ENCODE assay signal across 19 mouse cellular contexts in the genomic region with DNA sequence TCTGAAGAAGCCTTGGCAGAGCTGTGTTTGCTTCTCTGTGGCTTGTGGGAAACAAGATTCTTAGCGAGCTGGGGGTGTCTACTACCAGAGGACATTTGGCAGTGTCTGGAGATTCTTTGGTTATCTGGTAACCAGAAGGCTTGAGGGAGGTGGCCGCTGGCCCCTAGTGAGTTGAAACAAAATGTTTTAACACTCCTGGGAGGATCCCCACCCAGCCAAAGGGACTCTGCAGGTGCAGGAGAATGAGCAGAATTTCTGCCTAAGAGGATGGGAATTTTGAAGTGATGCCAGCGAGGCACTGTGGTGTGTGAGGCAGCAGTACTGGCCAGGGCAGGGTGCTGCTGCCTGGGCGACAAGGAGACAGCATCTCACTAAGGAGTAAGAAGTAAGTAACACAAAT. TPM values are rescaled to one million over a fixed set of nuclear protein-coding genes. Genes with fewer than 3 reads are reported as not detected.
A peak's percentile ranks its signal among the peaks of the same experiment; 100 is the strongest.
DNase-seq lines count a peak whose midpoint lies in the region; ATAC-seq lines count a peak whose summit lies in the region.
"Had no signal": no experiment of that assay in that cellular context is flagged by ENCODE, and none has a peak within 500 bp of the region (broad histone marks: within the 10 kb centered on the region; RNA-seq: fewer than 3 reads in every experiment).

No protein-coding gene starts in this region.

- WGBS in liver, embryonic 15.5 days (ENCODE audit: insufficient replicate concordance): 43% methylated on average over 4 of the region's 4 CpGs

- no peaks in the 10 kb centered on the region for H3K9me3 ChIP-seq in liver, embryonic 15.5 days (replicated peaks)
- H3K9me3 ChIP-seq: heart, embryonic 15.5 days had no signal

- peak overlapping the region; percentile 18; the same call in 1 of the 2 replicates for H3K9ac ChIP-seq in liver, embryonic 15.5 days
- H3K9ac ChIP-seq: heart, embryonic 15.5 days; hindbrain, embryonic 13.5 days had no signal

- H3K4me2 ChIP-seq in liver, embryonic 15.5 days: no peak overlapping the region
- H3K4me2 ChIP-seq: heart, embryonic 15.5 days; hindbrain, embryonic 13.5 days had no signal

- peak overlapping the region; percentile 53; the same call in 1 of the 2 replicates for H3K27ac ChIP-seq in liver, embryonic 15.5 days (replicated peaks)
- H3K27ac ChIP-seq: heart, embryonic 15.5 days; hindbrain, embryonic 13.5 days; kidney, postnatal 0 days; macrophage had no signal

- intact Hi-C loops in left cerebral cortex, postnatal 14 days (cut with DNase I): no loop called here

- H3K36me3 ChIP-seq in liver, embryonic 15.5 days (replicated peaks): no peaks in the 10 kb centered on the region
- H3K36me3 ChIP-seq: heart, embryonic 15.5 days; hindbrain, embryonic 13.5 days had no signal

- no peaks in the 10 kb centered on the region for H3K27me3 ChIP-seq in liver, embryonic 15.5 days
- H3K27me3 ChIP-seq: heart, embryonic 15.5 days; hindbrain, embryonic 13.5 days had no signal

- DNase-seq in gastrocnemius, adult 18-20 months (ENCODE audit: low spot score): peak; percentile 7
- no peak for DNase-seq in gastrocnemius, postnatal 25 days
- DNase-seq in kidney, adult 9 months: peak; percentile 50
- DNase-seq in kidney, postnatal 4 days: no peak
- peak; percentile 28 for DNase-seq in NIH3T3 (ENCODE audit: low read depth)
- no peak for DNase-seq in retina, postnatal 1 day
- no peak for DNase-seq in left cerebral cortex, postnatal 14 days (ENCODE audit: low spot score in 2 of 2)
- DNase-seq: adrenal gland, adult 8-10 months; B cell, adult 2 months; cerebellum, adult 11-12 months; left cerebral cortex, postnatal 4 days; midbrain, embryonic 14.5 days; right cerebral cortex, postnatal 14 days; thymus, adult 18-20 months had no signal

- no peak for ATAC-seq in liver, embryonic 15.5 days (ENCODE audit: insufficient read depth)

- H3K4me3 ChIP-seq in liver, embryonic 15.5 days (replicated peaks): no peak overlapping the region
- H3K4me3 ChIP-seq: heart, embryonic 15.5 days; hindbrain, embryonic 13.5 days had no signal

- H3K4me1 ChIP-seq in liver, embryonic 15.5 days (replicated peaks): peaks cover 25% of the 10 kb centered on the region
- H3K4me1 ChIP-seq: hindbrain, embryonic 13.5 days had no signal

RNA-seq across cellular contexts. Expression of gene Jak2, which starts 47.0 kb away (rescaled TPM):
- total RNA-seq in gastrocnemius, adult 18-20 months (2021): 10 to 100 TPM; 20.0 to 24.5 TPM
- total RNA-seq in gastrocnemius, postnatal 25 days (2021): 10 to 100 TPM; 21.5 to 24.7 TPM
- 11.4 and 11.8 TPM in 2 replicates for polyA plus RNA-seq in liver, embryonic 15.5 days (2015; fragmentation: Nextera tagmentation; extraction: Ambion mirVana)
- total RNA-seq in left cerebral cortex, postnatal 14 days (2021): 10 to 100 TPM; 24.1 to 27.8 TPM

Comparison
In these comparisons a context has a peak if more than half of its experiments do, and no peak if none do; other contexts are left out.
1. DNase-seq: peak in gastrocnemius, adult 18-20 months (single experiment), kidney, adult 9 months (single experiment) and NIH3T3 (single experiment); none in gastrocnemius, postnatal 25 days (single experiment), kidney, postnatal 4 days (0 of 2), retina, postnatal 1 day (single experiment) and left cerebral cortex, postnatal 14 days (0 of 2).